Mouse (Mus musculus) ovary, postnatal 14 days (tissue): Measurements from ENCODE around the gene Smagp.

ENCODE experiments used
- DNase-seq: peaks from one replicate; pipeline ENCODE4 v3.0.0; 2022; ENCODE audit warnings: low spot score

Gene Smagp

GRCm38 (mm10) chr15:100636700-100637501 is at the start of gene Smagp:
Gene Smagp, minus strand, starts transcription at chr15:100636940.
- DNase-seq = no peak

- DNase-seq = no peak
Measured at GRCm38 (mm10) chr15:100686434-100686833, 49.7 kb upstream of the Smagp start.

GRCm38 (mm10) chr15:100685849-100686248 is 49.1 kb upstream of the Smagp start:
- DNase-seq = no peak

- DNase-seq = no peak
Measured at GRCm38 (mm10) chr15:100685255-100685654, 48.5 kb upstream of the Smagp start.

- no peak for DNase-seq
Measured at GRCm38 (mm10) chr15:100684450-100684849, 47.7 kb upstream of the Smagp start.

GRCm38 (mm10) chr15:100683041-100683440 is 46.3 kb upstream of the Smagp start:
- DNase-seq = peak; percentile 69

GRCm38 (mm10) chr15:100681770-100682169 is 45.0 kb upstream of the Smagp start:
- DNase-seq = no peak

- no peak for DNase-seq
Measured at GRCm38 (mm10) chr15:100680381-100680780, 43.6 kb upstream of the Smagp start.

- no peak for DNase-seq
Measured at GRCm38 (mm10) chr15:100679005-100679404, 42.3 kb upstream of the Smagp start.

- no peak for DNase-seq
Measured at GRCm38 (mm10) chr15:100678581-100678980, 41.8 kb upstream of the Smagp start.

- no peak for DNase-seq
Measured at GRCm38 (mm10) chr15:100677675-100678074, 40.9 kb upstream of the Smagp start.

GRCm38 (mm10) chr15:100676521-100676920 is 39.8 kb upstream of the Smagp start:
- DNase-seq = no peak

- no peak for DNase-seq
Measured at GRCm38 (mm10) chr15:100675486-100675885, 38.7 kb upstream of the Smagp start.

- DNase-seq = no peak
Measured at GRCm38 (mm10) chr15:100674566-100674965, 37.8 kb upstream of the Smagp start.

- DNase-seq = no peak
Measured at GRCm38 (mm10) chr15:100673585-100674391, 37.0 kb upstream of the Smagp start.

GRCm38 (mm10) chr15:100670833-100671232 is 34.1 kb upstream of the Smagp start:
- no peak for DNase-seq

GRCm38 (mm10) chr15:100670004-100670403 is 33.3 kb upstream of the Smagp start:
- no peak for DNase-seq

- DNase-seq = no peak
Measured at GRCm38 (mm10) chr15:100669337-100669736, 32.6 kb upstream of the Smagp start, which contains the start of gene Bin2. Gene Bin2, minus strand, starts transcription at chr15:100669553.

GRCm38 (mm10) chr15:100667871-100668545 is 31.3 kb upstream of the Smagp start:
- no peak for DNase-seq

GRCm38 (mm10) chr15:100667420-100667819 is 30.7 kb upstream of the Smagp start:
- DNase-seq = no peak

- DNase-seq = no peak
Measured at GRCm38 (mm10) chr15:100666851-100667250, 30.1 kb upstream of the Smagp start.

GRCm38 (mm10) chr15:100666219-100666696 is 29.5 kb upstream of the Smagp start:
- no peak for DNase-seq
